Mouse (Mus musculus): Measurements from ENCODE around the gene Scaf4. TPM values are rescaled to one million over a fixed set of nuclear protein-coding genes. Genes with fewer than 3 reads are reported as not detected.

The Scaf4 gene
- total RNA-seq, 2 experiments from 2014 or later: 15.0 to 17.4 TPM

Other genes with a start within 250 kb of the Scaf4 start
- gene Tiam1, start 140.7 kb downstream of the Scaf4 start, total RNA-seq (2021): 10 to 100 TPM in 1 of 2 experiments, 1 to 10 TPM in 1; 4.6 to 10.5 TPM
- 100 to 1,000 TPM; 269 to 291 TPM for gene Sod1, start 63.7 kb downstream of the Scaf4 start, total RNA-seq (2021)
- 1 to 10 TPM in 1 of 2 experiments, under 1 TPM in 1; 0.74 to 1.1 TPM for gene Hunk, start 101.5 kb upstream of the Scaf4 start, total RNA-seq (2021)